Mouse (Mus musculus): ENCODE measurements around the gene Mical2.

Mical2 gene

DNA sequence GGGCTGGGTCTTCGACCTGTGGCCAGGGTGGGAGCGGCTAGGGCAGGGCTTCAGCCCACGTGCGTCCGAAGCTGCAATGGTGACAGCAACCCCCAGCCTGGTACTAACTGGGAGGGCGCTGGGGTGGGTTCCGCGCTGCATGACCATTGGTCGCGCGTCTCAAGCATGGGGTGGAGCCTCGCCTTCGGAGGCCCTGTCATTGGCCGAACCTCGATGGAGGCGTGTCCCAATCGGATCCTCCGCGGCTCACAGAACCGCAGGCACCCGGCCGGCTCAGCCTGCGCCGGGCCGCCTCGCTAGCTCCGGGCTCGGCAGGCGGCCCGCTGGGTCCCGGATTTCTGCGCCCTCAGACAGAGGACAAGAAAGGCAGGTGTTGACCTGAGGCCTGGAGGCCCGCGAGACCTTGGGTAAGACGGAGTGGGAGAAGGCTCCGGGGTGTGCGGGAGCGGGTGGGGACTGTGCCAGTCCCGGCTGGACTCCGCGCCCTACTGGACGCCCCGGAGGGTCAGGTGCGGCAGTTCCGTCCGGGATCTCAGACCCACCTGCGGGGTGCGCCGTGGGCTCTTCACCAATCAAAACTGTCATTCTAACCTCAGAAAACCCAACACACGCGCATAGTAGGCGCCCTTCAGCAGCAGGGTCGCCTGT lies at the start of gene Mical2:
Gene Mical2, plus strand, starts transcription at position 242 of the 648 bp plus-strand sequence.
- DNase-seq (ENCODE audit: low spot score in 2 of 2), result peak; percentile 88 to 90

DNA sequence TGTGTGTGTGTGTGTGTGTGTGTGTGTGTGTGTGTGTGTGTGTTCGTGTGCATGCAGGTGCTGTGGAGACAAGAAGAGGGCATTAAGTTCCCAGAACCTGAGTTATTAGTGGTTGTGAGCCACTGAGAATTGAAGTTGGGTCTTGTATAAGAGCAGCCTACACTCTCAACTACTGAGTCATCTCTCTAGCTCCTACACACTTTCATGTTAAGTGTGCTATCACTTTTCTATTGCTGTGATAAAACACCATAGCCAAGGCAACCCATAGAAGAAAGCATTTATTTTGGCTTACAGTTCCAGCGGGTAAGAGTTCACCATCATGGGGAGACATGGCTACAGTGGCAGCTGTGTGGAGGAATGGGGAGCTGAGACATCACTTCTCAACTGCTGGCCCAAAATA lies 49.0 kb upstream of the Mical2 start:
- no peak for DNase-seq (ENCODE audit: low spot score in 2 of 2)

DNA sequence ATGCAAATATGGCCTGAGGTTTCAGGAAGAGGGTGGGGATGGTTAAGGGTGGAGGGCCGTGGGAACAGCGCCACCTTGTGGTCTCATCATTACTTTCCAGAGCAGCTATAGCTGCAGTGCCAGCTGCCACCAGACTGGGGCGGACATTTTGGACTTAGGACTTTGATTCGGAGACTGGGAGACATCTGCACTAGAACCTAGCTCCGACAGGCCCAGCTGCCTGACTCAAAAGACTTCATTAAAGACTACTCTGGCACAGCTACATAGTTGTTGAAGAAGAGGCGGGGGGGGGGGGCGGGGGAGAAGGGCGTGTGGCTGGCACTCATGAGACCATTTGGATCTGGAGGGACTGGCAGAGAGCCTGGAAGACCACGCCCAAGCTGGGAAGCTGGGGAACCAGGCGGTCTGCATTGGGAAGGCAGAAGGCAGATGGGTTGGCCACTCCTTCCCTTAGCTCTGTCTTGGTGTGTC lies 45.4 kb upstream of the Mical2 start:
- DNase-seq (ENCODE audit: low spot score in 2 of 2), result peak; percentile 77 to 78

DNA sequence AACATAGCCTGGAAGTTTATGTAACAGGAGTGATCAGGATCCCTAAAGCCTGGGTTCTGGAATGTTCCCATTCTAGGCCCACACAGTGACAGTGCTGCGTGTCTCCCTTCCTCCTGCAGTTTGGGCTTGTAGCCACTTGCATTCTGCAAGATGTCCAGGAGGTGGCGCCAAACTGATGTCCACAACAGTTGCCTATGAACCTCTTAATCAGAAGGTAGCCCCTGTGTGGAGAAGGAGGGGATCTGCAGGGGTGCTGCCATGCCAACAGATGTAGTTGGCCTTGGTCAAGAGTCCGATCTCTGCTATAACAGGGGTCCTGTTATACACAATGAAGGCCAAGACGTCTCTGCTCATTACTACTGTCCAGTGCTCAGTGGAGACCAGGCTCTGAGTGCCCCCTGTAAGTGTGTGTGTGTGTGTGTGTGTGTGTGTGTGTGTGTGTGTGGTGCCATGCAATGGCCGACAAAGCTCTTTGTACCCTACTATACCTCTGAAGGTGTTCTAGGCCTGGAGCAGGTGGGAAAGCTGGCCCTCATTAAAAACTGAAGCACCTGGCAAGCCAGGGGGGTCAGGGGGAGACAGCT lies 42.3 kb upstream of the Mical2 start:
- peak; percentile 90 to 93 for DNase-seq (ENCODE audit: low spot score in 2 of 2)

DNA sequence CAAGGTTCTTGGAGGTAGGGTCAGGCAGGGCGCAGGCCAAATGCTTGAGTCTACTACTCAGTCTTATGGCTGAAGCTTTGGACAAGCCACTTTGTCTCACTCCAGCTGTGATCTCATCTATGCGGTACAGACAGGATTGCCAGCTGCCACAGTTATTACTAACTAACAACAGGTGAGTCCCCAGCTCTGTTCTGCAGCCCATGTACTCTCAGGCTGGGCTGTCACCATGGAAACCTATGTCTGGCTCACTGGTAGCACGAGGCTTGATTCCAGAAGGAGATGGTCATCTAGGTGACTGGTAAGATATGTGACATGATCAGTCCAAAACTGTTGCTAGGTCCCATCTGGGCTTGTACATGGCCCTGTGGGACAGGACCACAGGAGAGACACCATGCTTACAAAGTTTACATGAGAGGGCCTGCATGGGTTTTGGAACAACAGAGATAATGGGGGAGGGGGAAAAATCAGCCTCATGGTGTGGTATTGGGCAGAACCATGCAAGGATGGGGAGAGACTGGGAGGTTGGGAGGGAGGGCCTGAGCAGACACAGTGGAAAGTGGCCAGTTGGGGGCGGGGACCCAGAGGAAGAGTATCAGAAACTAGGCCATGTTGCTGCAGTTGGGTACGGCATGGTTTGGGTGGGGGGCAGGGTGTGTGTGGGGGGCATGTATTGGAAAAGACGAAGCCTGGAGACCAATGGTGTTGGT lies 41.0 kb upstream of the Mical2 start:
- DNase-seq (ENCODE audit: low spot score in 2 of 2), result no peak

DNA sequence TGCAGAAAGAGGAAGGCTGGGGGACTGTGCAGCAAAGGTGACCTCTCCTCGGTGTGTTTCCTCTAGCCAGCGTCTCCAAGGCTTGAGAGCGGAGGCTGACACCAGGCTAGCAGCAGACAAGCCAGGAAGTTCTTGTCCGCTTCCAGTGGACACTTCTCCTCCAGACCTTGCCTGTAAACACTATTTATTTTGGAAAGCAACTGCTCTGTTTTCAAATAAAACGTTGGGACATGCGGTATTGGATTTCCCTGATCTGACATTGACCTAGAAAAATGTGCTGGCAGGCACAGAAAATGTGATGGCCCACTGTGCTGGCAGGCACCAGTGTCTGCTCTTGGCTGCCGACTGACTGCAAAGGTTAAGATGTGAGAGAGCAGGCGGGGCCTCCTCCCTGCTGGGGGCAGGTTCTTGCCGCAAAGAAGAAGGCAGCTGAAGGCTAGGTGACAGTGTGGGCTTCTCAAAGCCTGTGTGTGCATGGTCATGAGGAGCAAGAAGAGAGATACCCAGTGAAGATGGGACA lies 40.4 kb upstream of the Mical2 start:
- DNase-seq (ENCODE audit: low spot score in 2 of 2), result no peak

DNA sequence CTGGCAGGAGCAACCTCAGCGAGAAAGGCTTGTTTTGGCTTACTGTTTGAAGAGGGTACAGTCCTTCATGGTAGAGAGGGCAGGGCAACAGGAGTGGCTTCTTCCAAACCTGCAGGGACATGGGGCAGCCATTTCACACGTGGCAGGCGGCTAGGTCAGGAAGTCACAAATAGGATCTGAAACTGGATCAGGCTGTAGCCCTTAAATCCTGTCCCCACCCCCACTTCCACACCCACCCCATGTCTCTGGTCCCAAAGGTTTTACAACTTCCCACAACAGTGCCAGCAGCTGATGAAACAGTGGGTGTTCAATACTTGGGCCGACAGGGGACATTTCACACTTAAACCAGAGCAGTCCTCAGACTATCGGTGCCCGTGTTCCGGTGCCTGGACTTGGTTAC lies 38.8 kb upstream of the Mical2 start:
- no peak for DNase-seq (ENCODE audit: low spot score in 2 of 2)

DNA sequence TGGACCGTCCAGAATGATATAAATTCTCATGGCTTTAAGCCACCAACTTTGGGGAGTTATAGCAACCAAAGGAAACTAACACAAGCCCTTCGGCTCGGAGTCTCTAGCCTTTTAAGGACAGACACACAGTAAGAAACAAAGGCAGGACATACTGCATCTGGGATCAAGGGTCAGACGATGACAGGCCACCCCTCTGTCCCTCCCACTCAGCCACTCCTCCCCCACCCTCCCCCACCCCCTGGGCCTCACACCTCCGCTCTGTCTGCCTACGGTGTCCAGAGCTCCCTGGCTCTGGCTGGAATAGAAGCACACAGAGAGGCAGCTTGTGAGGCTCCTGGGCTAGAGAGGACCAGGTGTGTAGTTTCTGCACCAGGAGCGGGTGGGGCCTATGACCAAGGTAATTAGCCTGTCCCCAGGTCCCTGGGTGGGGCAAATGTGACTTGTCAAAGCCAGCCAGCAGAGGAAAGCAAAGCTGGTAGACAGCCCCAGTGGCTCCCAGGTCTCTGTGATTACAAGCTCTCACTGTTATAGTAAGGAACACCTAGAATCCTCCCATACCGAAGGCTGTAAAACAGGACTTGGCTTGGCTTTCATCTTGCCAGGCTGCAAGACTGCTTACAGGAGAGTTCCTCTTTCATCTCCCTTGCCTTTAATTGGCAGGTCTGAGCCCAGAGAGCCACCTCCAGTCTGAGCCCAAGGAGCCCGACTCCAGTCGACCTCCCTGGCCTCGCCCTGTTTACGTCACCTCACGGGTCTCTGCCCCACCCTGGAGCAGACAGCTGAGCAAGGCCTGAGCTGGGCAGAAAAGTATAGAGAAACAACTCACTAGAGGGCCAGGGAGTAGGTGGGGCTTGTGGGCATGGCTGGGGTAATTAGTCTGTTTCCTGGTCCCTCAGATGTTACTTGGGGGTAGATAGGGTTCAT lies 37.9 kb upstream of the Mical2 start:
- no peak for DNase-seq (ENCODE audit: low spot score in 2 of 2)

DNA sequence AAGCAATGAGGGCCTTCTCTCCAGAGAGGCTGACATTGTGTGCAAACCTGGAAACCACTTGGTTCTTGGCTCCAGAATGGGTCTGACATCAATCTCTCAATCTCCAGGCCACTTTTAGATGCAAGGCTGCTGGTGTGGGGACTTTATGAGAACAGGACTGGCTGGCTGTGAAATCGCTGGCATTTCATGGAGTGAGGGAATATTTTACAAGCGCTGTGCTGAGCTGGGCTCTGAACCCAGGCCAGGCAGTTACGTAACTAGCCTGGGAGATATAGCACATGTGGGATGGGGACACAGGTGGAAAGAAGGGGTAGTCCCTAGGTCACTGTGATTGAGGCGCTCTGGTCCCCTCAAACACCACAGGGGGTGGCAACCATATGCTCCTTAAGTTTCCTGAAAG lies 33.4 kb upstream of the Mical2 start:
- peak; percentile 55 to 77 for DNase-seq (ENCODE audit: low spot score in 2 of 2)

DNA sequence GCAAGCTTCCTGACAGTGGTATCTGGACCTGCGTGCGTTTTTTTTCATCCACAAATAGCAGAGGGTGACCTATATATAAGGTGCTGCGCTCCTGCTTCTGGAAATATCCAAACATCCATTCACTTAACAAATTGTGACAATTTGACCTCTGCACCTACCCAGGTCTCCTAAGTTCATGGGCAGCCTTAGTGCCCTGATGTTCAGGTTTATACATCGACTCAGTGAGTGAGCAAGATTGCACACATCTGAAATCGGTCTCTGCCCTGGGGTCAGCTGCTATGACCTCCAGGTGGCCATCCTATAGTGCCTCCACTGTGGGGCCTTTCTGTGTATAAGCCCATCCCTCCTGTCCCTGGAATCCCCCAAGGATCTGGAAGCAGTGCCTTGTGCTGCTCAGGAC lies 32.9 kb upstream of the Mical2 start:
- no peak for DNase-seq (ENCODE audit: low spot score in 2 of 2)

DNA sequence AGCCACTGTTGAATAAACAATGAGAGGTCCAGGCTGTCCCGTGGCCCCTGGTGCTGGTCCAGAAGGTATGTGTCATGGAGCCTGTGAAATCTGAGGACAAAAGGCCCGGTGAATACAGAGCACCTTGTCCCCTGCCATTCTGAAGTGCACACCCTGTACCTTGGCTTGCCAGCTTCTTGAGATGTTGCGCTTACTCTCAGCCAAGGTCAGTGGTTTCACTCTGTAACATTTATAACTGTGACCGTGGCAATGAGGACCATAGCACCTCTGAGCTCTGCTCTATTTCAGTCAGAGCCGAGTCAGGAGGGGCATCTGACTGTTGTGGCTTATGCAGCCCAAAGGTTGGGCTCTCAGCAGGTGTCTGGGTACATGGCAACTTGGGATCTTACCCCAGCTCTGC lies 31.4 kb upstream of the Mical2 start:
- no peak for DNase-seq (ENCODE audit: low spot score in 2 of 2)

DNA sequence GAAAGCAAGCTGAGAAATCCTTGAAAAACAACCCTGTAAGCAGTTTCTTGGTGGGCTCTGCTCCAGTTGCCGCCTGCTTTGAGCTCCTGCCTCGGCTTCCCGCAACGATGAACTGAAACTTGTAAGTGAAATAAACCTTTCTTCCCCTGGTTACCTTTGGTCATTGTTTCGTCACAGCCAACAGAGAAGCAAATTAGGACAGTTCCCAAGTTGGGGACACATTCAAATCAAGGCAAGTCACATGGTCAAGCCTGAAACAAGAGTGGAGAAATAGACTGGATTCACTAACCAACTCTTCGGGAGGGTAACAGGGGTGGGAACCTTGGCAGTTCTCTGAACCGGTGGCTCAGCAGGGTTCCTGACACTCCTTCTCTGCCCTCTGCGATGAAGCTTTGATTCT lies 28.2 kb upstream of the Mical2 start:
- DNase-seq (ENCODE audit: low spot score in 2 of 2), result no peak

DNA sequence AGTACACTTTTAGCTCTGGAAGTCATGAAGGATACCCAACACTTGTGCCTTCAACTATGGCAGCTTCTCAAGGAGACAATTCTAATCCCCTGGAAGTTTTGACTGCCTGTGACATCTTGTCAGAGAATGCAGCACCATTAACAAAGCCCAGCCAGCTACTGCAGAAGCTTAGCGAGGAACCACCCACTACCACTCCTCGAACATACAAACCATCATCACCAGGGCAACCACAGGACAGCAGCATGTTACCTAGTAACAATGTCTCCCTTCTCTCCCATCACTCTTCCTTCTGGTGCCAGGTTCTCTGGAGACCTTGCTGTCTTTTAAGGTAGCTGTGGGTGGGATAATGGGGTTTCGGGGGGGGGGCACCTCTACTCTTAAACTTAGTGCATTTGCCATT lies 26.3 kb upstream of the Mical2 start:
- DNase-seq (ENCODE audit: low spot score in 2 of 2), result peak in 1 of 2 experiments; percentile 38

DNA sequence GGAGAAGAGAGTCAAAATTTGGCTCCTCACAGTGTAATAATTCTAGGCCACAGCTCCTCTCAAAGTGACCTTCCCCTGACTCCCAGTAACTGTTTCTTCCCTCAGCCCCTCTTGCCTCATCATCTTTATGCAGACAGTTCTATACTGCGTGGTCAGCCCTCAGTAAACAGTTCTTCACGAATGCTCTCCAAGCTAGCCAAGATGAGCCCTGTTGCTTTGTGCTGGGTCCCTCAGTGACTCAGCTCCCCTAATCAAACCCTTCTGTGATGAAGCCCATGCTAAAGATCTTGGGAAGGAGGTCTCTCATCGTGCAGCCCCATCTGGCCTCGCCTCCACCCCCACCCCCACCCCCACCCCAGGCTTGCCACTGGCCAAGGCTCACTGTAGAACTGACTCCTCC lies 24.9 kb upstream of the Mical2 start:
- no peak for DNase-seq (ENCODE audit: low spot score in 2 of 2)

DNA sequence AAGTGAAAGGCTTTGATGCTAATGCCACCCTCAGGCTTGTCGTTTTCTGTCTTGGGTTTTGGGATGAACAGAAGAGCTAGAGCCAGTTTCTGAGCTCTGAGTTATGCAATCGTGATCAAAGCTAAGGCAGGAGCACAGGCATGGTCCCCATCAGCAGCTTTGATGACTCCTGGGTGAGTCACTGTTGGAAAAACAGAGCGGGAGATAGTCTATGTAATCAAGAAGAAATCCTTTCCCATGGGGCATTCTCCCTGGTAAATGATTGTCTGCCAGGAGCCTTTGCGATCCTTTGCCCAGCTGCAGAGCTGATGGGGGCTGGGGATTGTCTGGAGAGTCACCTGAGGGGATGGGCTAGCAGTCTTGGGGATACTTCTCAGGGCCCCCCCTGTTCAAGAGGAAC lies 23.5 kb upstream of the Mical2 start:
- DNase-seq (ENCODE audit: low spot score in 2 of 2), result peak in 1 of 2 experiments; percentile 49

DNA sequence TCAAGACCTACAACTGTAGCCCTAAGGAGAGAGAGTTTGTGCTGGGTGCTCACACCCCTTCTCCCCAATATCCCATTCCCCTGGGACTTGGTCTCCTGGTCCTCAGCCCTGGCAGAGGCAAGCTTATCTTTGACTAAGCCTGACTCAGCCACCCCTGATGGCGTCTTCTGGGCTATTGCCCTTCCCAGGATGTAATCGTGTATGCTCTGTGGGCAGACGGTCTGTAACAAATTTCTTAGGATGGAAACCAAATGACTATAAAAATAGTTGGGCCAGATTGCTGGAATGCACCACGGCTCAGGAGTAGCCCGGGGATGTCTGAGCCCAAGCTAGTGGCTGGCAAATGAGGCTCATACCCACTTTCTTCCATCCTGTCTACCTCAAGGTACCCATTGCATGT lies 22.8 kb upstream of the Mical2 start:
- DNase-seq (ENCODE audit: low spot score in 2 of 2), result peak; percentile 48 to 74

DNA sequence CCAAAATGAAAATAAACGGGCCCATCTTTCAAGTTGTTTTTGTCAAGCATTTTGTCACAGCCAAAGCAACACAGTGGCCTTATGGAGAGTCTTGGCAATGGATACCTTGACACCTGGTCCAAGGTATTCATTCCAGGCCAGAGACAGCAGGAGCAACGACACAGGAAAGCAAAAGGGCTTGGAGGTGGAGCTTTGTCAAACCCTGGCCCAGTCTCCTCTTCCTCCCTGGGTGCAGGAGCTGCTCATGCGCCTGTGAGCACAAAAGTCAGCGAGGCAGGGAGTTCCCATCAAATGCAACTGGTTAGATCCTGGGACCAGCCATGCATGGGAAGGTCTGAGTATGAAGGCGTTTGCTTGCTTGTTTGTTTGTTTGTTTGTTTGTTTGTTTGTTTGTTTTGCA lies 21.7 kb upstream of the Mical2 start:
- no peak for DNase-seq (ENCODE audit: low spot score in 2 of 2)

DNA sequence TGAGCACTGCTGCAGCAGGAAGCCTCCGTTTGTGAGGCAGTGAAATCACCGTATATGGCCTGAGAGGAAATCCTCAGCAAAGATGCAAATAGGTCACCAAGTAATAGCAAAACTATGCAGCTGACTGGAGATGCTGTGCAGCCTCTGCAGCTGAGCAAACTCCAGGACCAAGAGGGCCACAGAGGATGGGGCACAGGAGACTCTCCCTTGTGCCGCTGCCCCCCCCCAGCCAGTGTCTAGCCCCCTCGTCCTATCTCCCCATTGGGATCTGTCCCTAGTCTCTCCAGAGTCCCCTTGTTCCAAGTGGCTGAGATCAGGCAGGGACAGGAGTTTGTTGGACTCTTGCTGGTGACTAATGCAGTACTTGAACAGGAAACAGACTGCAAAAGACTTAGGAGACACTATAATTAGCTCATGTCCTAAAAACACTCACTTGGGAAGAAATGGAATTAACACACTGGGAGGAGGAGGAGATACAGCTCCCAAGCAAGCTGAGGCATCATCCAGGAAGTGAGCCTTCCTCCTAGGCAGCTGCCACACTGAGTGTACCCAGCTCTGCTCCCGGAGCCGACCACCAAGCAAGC lies 21.2 kb upstream of the Mical2 start:
- DNase-seq (ENCODE audit: low spot score in 2 of 2), result peak; percentile 48 to 66

DNA sequence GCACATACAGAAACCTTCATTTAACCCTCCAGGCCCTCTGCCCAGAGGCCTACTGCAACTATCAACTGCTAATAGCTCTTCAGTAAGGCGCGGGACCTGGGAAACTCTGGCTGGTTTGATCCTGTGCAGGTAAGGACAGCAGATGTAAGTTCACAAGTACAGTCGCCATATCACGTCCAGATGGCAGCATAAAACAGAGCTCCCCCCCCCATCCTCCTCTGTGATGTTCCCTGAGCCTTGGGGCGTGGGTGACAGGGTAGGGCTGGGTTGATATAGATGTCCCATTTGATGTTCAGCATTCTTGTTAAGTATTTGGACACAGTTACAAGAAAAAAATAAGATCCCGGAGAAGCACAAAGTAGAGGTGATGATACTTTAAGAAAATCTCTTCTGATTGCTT lies 20.1 kb upstream of the Mical2 start:
- no peak for DNase-seq (ENCODE audit: low spot score in 2 of 2)

DNA sequence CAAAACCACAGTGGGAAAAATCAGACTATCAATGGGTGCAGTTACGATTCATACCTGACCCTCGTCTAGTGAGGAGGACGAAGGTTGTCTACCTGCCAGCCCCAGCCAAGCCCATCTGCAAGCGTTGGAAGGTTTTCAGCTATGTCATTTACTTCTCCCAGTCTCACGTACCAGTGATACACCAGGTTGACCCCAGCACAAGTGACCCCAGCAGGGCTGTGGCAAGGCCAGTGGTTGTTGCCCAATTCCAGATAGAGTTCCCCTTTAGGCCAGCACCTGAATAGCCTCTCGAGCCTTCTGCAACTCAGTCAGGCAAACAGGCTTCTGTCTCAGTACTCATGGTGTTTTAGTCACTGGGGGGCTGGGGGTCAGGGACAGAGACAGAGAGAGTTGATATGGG lies 17.9 kb upstream of the Mical2 start:
- no peak for DNase-seq (ENCODE audit: low spot score in 2 of 2)

Data from right cerebral cortex, postnatal 36 days (tissue).